Mouse (Mus musculus) heart, embryonic 11.5 days (tissue): ENCODE data around the gene Ppp1r14a. TPM values are rescaled to one million over a fixed set of nuclear protein-coding genes. Genes with fewer than 3 reads are reported as not detected.

Source experiments
- ATAC-seq: fragments of 200-750 bp; cut with Nextera tagmentation; replicated peaks from 2 replicates; pipeline ENCODE4 v1.8.0; 2017; ENCODE audit warnings: moderate library complexity; ENCODE audit not compliant: insufficient number of reproducible peaks, low FRiP score, low TSS enrichment
- H3K27ac ChIP-seq: fragments of 300-500 bp; sonication (generic); 2 replicates; pipeline ENCODE4 v1.5.1; 2014; ENCODE audit warnings: mild to moderate bottlenecking, low read depth, low read length
- H3K27me3 ChIP-seq: fragments of 300-500 bp; sonication (generic); 2 replicates; pipeline ENCODE4 v1.6.1; 2014; ENCODE audit warnings: mild to moderate bottlenecking, low read length, mixed read lengths; ENCODE audit not compliant: control insufficient read depth, insufficient read depth
- H3K36me3 ChIP-seq: fragments of 300-500 bp; sonication (generic); 2 replicates; pipeline ENCODE4 v1.6.1; 2014; ENCODE audit warnings: mild to moderate bottlenecking, low read length, moderate library complexity, mixed read lengths; ENCODE audit not compliant: control insufficient read depth, insufficient read depth
- H3K4me1 ChIP-seq: fragments of 300-500 bp; sonication (generic); 2 replicates; pipeline ENCODE4 v1.6.1; 2014; ENCODE audit warnings: low read length; ENCODE audit not compliant: control insufficient read depth, insufficient read depth
- H3K4me2 ChIP-seq: fragments of 300-500 bp; sonication (generic); 2 replicates; pipeline ENCODE4 v1.6.1; 2014; ENCODE audit warnings: mild to moderate bottlenecking, moderate library complexity
- H3K4me3 ChIP-seq: fragments of 300-500 bp; sonication (generic); 2 replicates; pipeline ENCODE4 v1.5.1; 2014; ENCODE audit warnings: low read depth, low read length
- H3K9ac ChIP-seq: fragments of 300-500 bp; sonication (generic); 2 replicates; pipeline ENCODE4 v1.6.1; 2014; ENCODE audit warnings: mild to moderate bottlenecking, low read depth, low read length, moderate library complexity
- H3K9me3 ChIP-seq: fragments of 300-500 bp; sonication (generic); replicated peaks from 2 replicates; pipeline ENCODE4 v1.6.1; 2016; ENCODE audit warnings: low read length; ENCODE audit not compliant: control insufficient read depth
- WGBS: fragments of 180-500 bp; shearing (Covaris S2); extraction: QIAGEN DNeasy Blood & Tissue Kit; methylation state at CpG from one replicate; pipeline ENCODE4 v1.1.7; 2014; ENCODE audit not compliant: insufficient replicate concordance; 5-methylcytosine and 5-hydroxymethylcytosine counted together
- polyA plus RNA-seq: library from polyadenylated mRNA; unstranded; fragments of >200 nt; fragmentation: Nextera tagmentation; extraction: Ambion mirVana; gene quantifications from 2 replicates; pipeline ENCODE4 v1.2.1, GENCODE M21; 2014

The Ppp1r14a gene
- polyA plus RNA-seq, 1 experiment from 2014 or later: 9.4 TPM

DNA sequence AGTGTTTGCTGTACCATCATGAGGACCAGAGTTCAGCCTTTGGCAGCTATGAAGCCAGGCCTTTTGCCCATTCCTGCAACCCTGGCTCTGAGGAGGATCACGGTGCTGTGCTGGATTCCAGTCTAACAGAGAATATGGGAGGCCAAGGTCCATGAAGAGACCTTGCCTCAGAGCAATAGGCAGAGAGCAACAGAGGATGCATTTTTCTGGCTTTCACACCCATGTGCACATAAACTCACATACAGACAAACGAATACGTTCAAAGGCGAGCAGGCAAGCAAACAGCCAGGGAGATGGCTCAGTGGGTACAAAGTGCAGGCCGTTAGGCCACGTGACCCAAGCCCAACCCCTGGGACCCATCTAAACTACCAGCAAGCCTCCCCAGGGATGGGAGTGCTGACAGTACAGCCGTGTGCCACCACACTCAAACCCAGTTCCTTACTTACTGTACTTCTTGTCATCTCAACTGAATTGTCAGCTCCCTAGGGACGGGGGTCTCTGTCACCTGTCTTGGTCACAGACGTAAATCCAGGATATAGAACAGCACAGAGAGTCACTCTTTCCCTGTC is 49.3 kb downstream of the Ppp1r14a start:
- H3K9me3 ChIP-seq: no peaks in the 10 kb centered on the region
- no peak overlapping the region for H3K4me2 ChIP-seq
- 86% methylated on average over 9 of the region's 9 CpGs for WGBS
- ATAC-seq: no peak
- H3K9ac ChIP-seq: 0 out of 2 replicates have a peak overlapping the region, but pooled peaks have one; percentile 28
- no peak overlapping the region for H3K27ac ChIP-seq
- H3K36me3 ChIP-seq: no peaks in the 10 kb centered on the region
- H3K4me3 ChIP-seq: no peak overlapping the region
- peaks cover 12% of the 10 kb centered on the region for H3K4me1 ChIP-seq
- H3K27me3 ChIP-seq: no peaks in the 10 kb centered on the region

GRCm38 (mm10) chr7:29338984-29339679 is 50.0 kb downstream of the Ppp1r14a start:
- no peaks in the 10 kb centered on the region for H3K9me3 ChIP-seq
- no peaks in the 10 kb centered on the region for H3K27me3 ChIP-seq
- H3K36me3 ChIP-seq: no peaks in the 10 kb centered on the region
- 45% methylated on average over 14 of the region's 14 CpGs for WGBS
- no peak overlapping the region for H3K27ac ChIP-seq
- no peak overlapping the region for H3K4me2 ChIP-seq
- peaks cover 12% of the 10 kb centered on the region for H3K4me1 ChIP-seq
- no peak overlapping the region for H3K9ac ChIP-seq
- ATAC-seq: no peak
- no peak overlapping the region for H3K4me3 ChIP-seq

- 0 out of 2 replicates have a peak, but pooled peaks have one; percentile 22 for ATAC-seq
- WGBS: 88% methylated on average over 9 of the region's 9 CpGs
- peaks cover 12% of the 10 kb centered on the region for H3K4me1 ChIP-seq
- H3K27me3 ChIP-seq: no peaks in the 10 kb centered on the region
- no peaks in the 10 kb centered on the region for H3K36me3 ChIP-seq
- H3K27ac ChIP-seq: no peak overlapping the region
- H3K4me2 ChIP-seq: no peak overlapping the region
- H3K9me3 ChIP-seq: no peaks in the 10 kb centered on the region
- no peak overlapping the region for H3K4me3 ChIP-seq
- no peak overlapping the region for H3K9ac ChIP-seq
Measured at GRCm38 (mm10) chr7:29340247-29340646, 51.1 kb downstream of the Ppp1r14a start.

DNA sequence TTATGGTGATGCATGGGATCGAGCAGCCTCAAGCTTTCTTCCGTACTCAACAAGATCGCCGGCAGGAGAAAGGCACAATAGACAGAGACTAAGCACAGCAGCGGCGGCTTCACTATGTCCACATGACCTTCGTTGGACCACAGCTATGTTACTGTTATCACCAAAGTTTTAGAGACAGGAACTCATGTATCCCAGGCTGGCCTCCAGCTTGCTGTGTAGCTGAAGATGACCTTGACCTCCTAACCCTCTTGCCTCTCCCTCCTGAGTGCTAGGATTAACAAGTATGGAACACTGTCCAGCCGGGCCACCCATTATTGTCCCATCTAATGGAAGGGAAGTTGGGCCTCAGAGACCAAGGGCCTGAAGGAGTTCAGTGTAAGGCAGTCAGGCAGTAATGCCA is 51.7 kb downstream of the Ppp1r14a start:
- ATAC-seq: no peak
- Histone ChIP-seq H3K4me3 (no peak overlapping the region), H3K36me3 (no peaks in the 10 kb centered on the region), H3K4me2 (no peak overlapping the region), H3K27ac (no peak overlapping the region), H3K4me1 (peaks cover 12% of the 10 kb centered on the region), H3K9ac (no peak overlapping the region), H3K9me3 (no peaks in the 10 kb centered on the region), H3K27me3 (no peaks in the 10 kb centered on the region)
- WGBS: 82% methylated on average over 8 of the region's 8 CpGs

- Histone ChIP-seq H3K4me1 (peaks cover 12% of the 10 kb centered on the region), H3K27me3 (no peaks in the 10 kb centered on the region), H3K9me3 (no peaks in the 10 kb centered on the region), H3K4me3 (no peak overlapping the region), H3K4me2 (no peak overlapping the region), H3K36me3 (no peaks in the 10 kb centered on the region), H3K9ac (peak overlapping the region; percentile 39; the same call in 1 of the 2 replicates), H3K27ac (no peak overlapping the region)
- 55% methylated on average over 12 of the region's 12 CpGs for WGBS
- ATAC-seq: no peak
Measured at GRCm38 (mm10) chr7:29341722-29342121, 52.6 kb downstream of the Ppp1r14a start.

DNA sequence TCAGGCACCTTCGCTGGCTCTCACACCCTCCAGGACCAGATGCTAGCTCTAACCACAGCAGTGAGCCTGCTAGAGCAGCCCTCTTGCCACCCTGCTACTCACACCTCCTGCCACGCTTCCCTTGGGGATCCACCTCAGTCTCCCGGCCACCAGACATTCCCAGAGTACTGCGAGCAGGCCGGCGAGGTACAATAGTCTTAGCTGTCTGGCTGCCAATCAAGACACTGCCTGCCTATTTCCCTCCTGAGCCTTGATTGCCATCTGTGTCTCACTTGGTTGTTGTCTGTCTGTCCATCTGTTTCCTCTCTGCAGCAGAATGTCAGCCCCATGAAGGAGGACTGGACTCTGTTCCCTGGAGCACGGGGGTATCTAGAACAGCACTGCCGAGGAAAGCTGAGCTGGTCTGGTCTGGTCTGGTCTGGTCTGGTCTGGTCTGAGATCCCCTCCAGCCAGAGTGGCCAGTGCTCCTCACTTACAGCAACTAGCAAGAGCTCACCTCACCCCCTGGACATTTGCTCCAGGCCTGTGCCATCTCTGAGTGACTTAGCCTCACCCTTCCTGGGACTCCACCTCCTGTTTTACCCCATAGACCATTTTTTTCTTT is 53.5 kb downstream of the Ppp1r14a start:
- Histone ChIP-seq H3K27me3 (no peaks in the 10 kb centered on the region), H3K4me2 (no peak overlapping the region), H3K9me3 (no peaks in the 10 kb centered on the region), H3K36me3 (no peaks in the 10 kb centered on the region), H3K4me1 (peaks cover 12% of the 10 kb centered on the region), H3K4me3 (no peak overlapping the region), H3K9ac (0 out of 2 replicates have a peak overlapping the region, but pooled peaks have one; percentile 28), H3K27ac (no peak overlapping the region)
- ATAC-seq: no peak
- 42% methylated on average over 8 of the region's 8 CpGs for WGBS

Other genes starting within 250 kb of the Ppp1r14a start
- gene Ryr1, start 164.1 kb upstream of the Ppp1r14a start, polyA plus RNA-seq: 0.08 and 0.31 TPM in 2 replicates
- 0.83 and 1.00 TPM in 2 replicates for gene Rasgrp4, start 154.5 kb upstream of the Ppp1r14a start, polyA plus RNA-seq
- gene Fam98c, start 133.1 kb upstream of the Ppp1r14a start, polyA plus RNA-seq: 8.3 and 10.7 TPM in 2 replicates
- gene Ggn, start 119.1 kb upstream of the Ppp1r14a start, polyA plus RNA-seq: 0.42 and 1.1 TPM in 2 replicates
- 2.5 and 3.5 TPM in 2 replicates for gene Spred3, start 118.9 kb upstream of the Ppp1r14a start, polyA plus RNA-seq
- 235 and 252 TPM in 2 replicates for gene Psmd8, start 108.6 kb upstream of the Ppp1r14a start, polyA plus RNA-seq
- 0.37 and 0.44 TPM in 2 replicates for gene Catsperg1, start 75.3 kb upstream of the Ppp1r14a start, polyA plus RNA-seq
- gene Kcnk6, start 56.8 kb upstream of the Ppp1r14a start, polyA plus RNA-seq: 0.89 and 1.6 TPM in 2 replicates
- gene Yif1b, start 51.0 kb upstream of the Ppp1r14a start, polyA plus RNA-seq: 107 and 110 TPM in 2 replicates
- gene 2200002D01Rik, start 40.8 kb upstream of the Ppp1r14a start, polyA plus RNA-seq: 7.0 and 8.8 TPM in 2 replicates
- 39.2 and 42.8 TPM in 2 replicates for gene Spint2, start 7.4 kb upstream of the Ppp1r14a start, polyA plus RNA-seq
- 2.9 and 3.3 TPM in 2 replicates for gene Dpf1, start 14.6 kb downstream of the Ppp1r14a start, polyA plus RNA-seq
- 4.8 and 5.2 TPM in 2 replicates for gene Sipa1l3, start 229.3 kb downstream of the Ppp1r14a start, polyA plus RNA-seq